Mouse (Mus musculus): ENCODE measurements around the gene Akap13.

- TF ChIP-seq ZNF384 (IDR thresholded peaks at IDR 0.05; ENCODE audit: low read depth, low read length), result no peak
- no peak for TF ChIP-seq EP300 (IDR thresholded peaks at IDR 0.05; ENCODE audit: low read length)
- TF ChIP-seq RCOR1 (conservative IDR thresholded peaks at IDR 0.05; ENCODE audit: low read depth, low read length), result no peak
- no peak for TF ChIP-seq RAD21 (IDR thresholded peaks at IDR 0.05; ENCODE audit: low read depth, low read length)
- TF ChIP-seq CTCF (conservative IDR thresholded peaks at IDR 0.05 in 1 of 2, IDR thresholded peaks at IDR 0.05 in 1 of 2; ENCODE audit: low read depth in 2 of 2, low read length in 2 of 2), result no peak
- TF ChIP-seq UBTF (IDR thresholded peaks at IDR 0.05; ENCODE audit: low read depth, low read length), result no peak
- no peak for TF ChIP-seq TCF12 (IDR thresholded peaks at IDR 0.05; ENCODE audit: low read depth, low read length)
- no peak for TF ChIP-seq ELF1 (IDR thresholded peaks at IDR 0.05; ENCODE audit: low read depth, low read length)
- TF ChIP-seq KAT2A (IDR thresholded peaks at IDR 0.05; ENCODE audit: insufficient replicate concordance, low read length), result no peak
- no peak for TF ChIP-seq USF2 (conservative IDR thresholded peaks at IDR 0.05; ENCODE audit: low read depth, low read length)
These were observed 177.6 kb downstream of the Akap13 start for GRCm38 (mm10) chr7:75632941-75633340.
